Mouse (Mus musculus): ENCODE measurements around the gene Fam216a. TPM values are rescaled to one million over a fixed set of nuclear protein-coding genes. Genes with fewer than 3 reads are reported as not detected.
"Not testable (repeated sequence)": the region's sequence is repeated elsewhere in the genome, so short reads cannot be mapped to it uniquely, and the experiment has no call there.

The Fam216a gene
- 67.4 TPM in 2 replicates for polyA plus RNA-seq (2014; fragmentation: Nextera tagmentation; extraction: Ambion mirVana)

GRCm38 (mm10) chr5:122372192-122372769, at the start of gene Fam216a:
Fam216a (minus strand) TSS chr5:122372364.
- Histone ChIP-seq H3K27me3 (ENCODE audit: control insufficient read depth, insufficient read depth, low read length) (no peaks in the 10 kb centered on the region), H3K4me1 (ENCODE audit: control insufficient read depth, insufficient read depth, low read length) (peaks cover 8% of the 10 kb centered on the region; the same call in 1 of the 2 replicates), H3K9me3 (replicated peaks; ENCODE audit: control insufficient read depth, low read length) (no peaks in the 10 kb centered on the region), H3K4me2 (peak within 1 kb of the TSS; percentile 61), H3K9ac (ENCODE audit: low read depth, low read length) (peak within 1 kb of the TSS; percentile 82), H3K36me3 (ENCODE audit: control insufficient read depth, insufficient read depth, low read length) (peaks cover 14% of the 10 kb centered on the region), H3K27ac (ENCODE audit: low read depth, low read length) (peak within 1 kb of the TSS; percentile 93), H3K4me3 (ENCODE audit: low read depth, low read length) (peak within 1 kb of the TSS; percentile 71)
- ATAC-seq (replicated peaks; ENCODE audit: insufficient number of reproducible peaks, low FRiP score, low TSS enrichment) = peak; percentile 87
- under 1% methylated on average over 53 of the region's 53 CpGs for WGBS (ENCODE audit: insufficient replicate concordance)

- Histone ChIP-seq H3K9me3 (replicated peaks; ENCODE audit: control insufficient read depth, low read length) (no peaks in the 10 kb centered on the region), H3K4me3 (ENCODE audit: low read depth, low read length) (peak within 1 kb of the TSS; percentile 98), H3K27ac (ENCODE audit: low read depth, low read length) (peak within 1 kb of the TSS; percentile 84), H3K4me1 (ENCODE audit: control insufficient read depth, insufficient read depth, low read length) (peaks cover 9% of the 10 kb centered on the region), H3K36me3 (ENCODE audit: control insufficient read depth, insufficient read depth, low read length) (no peaks in the 10 kb centered on the region), H3K4me2 (peak within 1 kb of the TSS; percentile 96), H3K27me3 (ENCODE audit: control insufficient read depth, insufficient read depth, low read length) (no peaks in the 10 kb centered on the region), H3K9ac (ENCODE audit: low read depth, low read length) (peak within 1 kb of the TSS; percentile 98)
- WGBS (ENCODE audit: insufficient replicate concordance) = 22% methylated on average over 17 of the region's 17 CpGs
- 0 out of 2 replicates have a peak, but pooled peaks have one; percentile 40 for ATAC-seq (replicated peaks; ENCODE audit: insufficient number of reproducible peaks, low FRiP score, low TSS enrichment)
Observed at GRCm38 (mm10) chr5:122421271-122422068, 49.3 kb upstream of the Fam216a start, which contains the start of gene Anapc7. Anapc7 (plus strand) TSS chr5:122421693.

- H3K9ac ChIP-seq (ENCODE audit: low read depth, low read length); H3K36me3 ChIP-seq (ENCODE audit: control insufficient read depth, insufficient read depth, low read length); H3K4me1 ChIP-seq (ENCODE audit: control insufficient read depth, insufficient read depth, low read length); ATAC-seq (replicated peaks; ENCODE audit: insufficient number of reproducible peaks, low FRiP score, low TSS enrichment); H3K4me3 ChIP-seq (ENCODE audit: low read depth, low read length); H3K9me3 ChIP-seq (replicated peaks; ENCODE audit: control insufficient read depth, low read length); H3K27ac ChIP-seq (ENCODE audit: low read depth, low read length); H3K4me2 ChIP-seq; H3K27me3 ChIP-seq (ENCODE audit: control insufficient read depth, insufficient read depth, low read length): not testable (repeated sequence)
- WGBS (ENCODE audit: insufficient replicate concordance) = 49% methylated on average over 4 of the region's 4 CpGs
Observed at GRCm38 (mm10) chr5:122420676-122421075, 48.5 kb upstream of the Fam216a start.

- H3K36me3 ChIP-seq (ENCODE audit: control insufficient read depth, insufficient read depth, low read length) = 0 out of 2 replicates have a peak, but pooled peaks cover 1% of the 10 kb centered on the region
- no peak overlapping the region for H3K4me3 ChIP-seq (ENCODE audit: low read depth, low read length)
- no peak overlapping the region for H3K9ac ChIP-seq (ENCODE audit: low read depth, low read length)
- H3K4me1 ChIP-seq (ENCODE audit: control insufficient read depth, insufficient read depth, low read length) = no peaks in the 10 kb centered on the region
- H3K27me3 ChIP-seq (ENCODE audit: control insufficient read depth, insufficient read depth, low read length) = no peaks in the 10 kb centered on the region
- no peak overlapping the region for H3K4me2 ChIP-seq
- no peak for ATAC-seq (replicated peaks; ENCODE audit: insufficient number of reproducible peaks, low FRiP score, low TSS enrichment)
- no peaks in the 10 kb centered on the region for H3K9me3 ChIP-seq (replicated peaks; ENCODE audit: control insufficient read depth, low read length)
- 81% methylated on average over 12 of the region's 12 CpGs for WGBS (ENCODE audit: insufficient replicate concordance)
- no peak overlapping the region for H3K27ac ChIP-seq (ENCODE audit: low read depth, low read length)
Observed at GRCm38 (mm10) chr5:122415465-122415864, 43.3 kb upstream of the Fam216a start.

GRCm38 (mm10) chr5:122414351-122414750, 42.2 kb upstream of the Fam216a start:
- ATAC-seq (replicated peaks; ENCODE audit: insufficient number of reproducible peaks, low FRiP score, low TSS enrichment) = no peak
- no peaks in the 10 kb centered on the region for H3K27me3 ChIP-seq (ENCODE audit: control insufficient read depth, insufficient read depth, low read length)
- WGBS (ENCODE audit: insufficient replicate concordance) = 93% methylated on average over 5 of the region's 5 CpGs
- H3K9ac ChIP-seq (ENCODE audit: low read depth, low read length) = no peak overlapping the region
- H3K9me3 ChIP-seq (replicated peaks; ENCODE audit: control insufficient read depth, low read length) = no peaks in the 10 kb centered on the region
- H3K4me2 ChIP-seq = no peak overlapping the region
- no peak overlapping the region for H3K4me3 ChIP-seq (ENCODE audit: low read depth, low read length)
- H3K4me1 ChIP-seq (ENCODE audit: control insufficient read depth, insufficient read depth, low read length) = no peaks in the 10 kb centered on the region
- no peak overlapping the region for H3K27ac ChIP-seq (ENCODE audit: low read depth, low read length)
- H3K36me3 ChIP-seq (ENCODE audit: control insufficient read depth, insufficient read depth, low read length) = peaks cover 7% of the 10 kb centered on the region; the same call in 1 of the 2 replicates

- Histone ChIP-seq H3K4me2 (no peak overlapping the region), H3K36me3 (ENCODE audit: control insufficient read depth, insufficient read depth, low read length) (peaks cover 7% of the 10 kb centered on the region; the same call in 1 of the 2 replicates), H3K4me3 (ENCODE audit: low read depth, low read length) (no peak overlapping the region), H3K4me1 (ENCODE audit: control insufficient read depth, insufficient read depth, low read length) (no peaks in the 10 kb centered on the region), H3K27me3 (ENCODE audit: control insufficient read depth, insufficient read depth, low read length) (no peaks in the 10 kb centered on the region), H3K9ac (ENCODE audit: low read depth, low read length) (no peak overlapping the region), H3K9me3 (replicated peaks; ENCODE audit: control insufficient read depth, low read length) (no peaks in the 10 kb centered on the region), H3K27ac (ENCODE audit: low read depth, low read length) (no peak overlapping the region)
- 60% methylated on average over 6 of the region's 6 CpGs for WGBS (ENCODE audit: insufficient replicate concordance)
- ATAC-seq (replicated peaks; ENCODE audit: insufficient number of reproducible peaks, low FRiP score, low TSS enrichment) = no peak
Observed at GRCm38 (mm10) chr5:122412826-122413225, 40.7 kb upstream of the Fam216a start.

- no peak for ATAC-seq (replicated peaks; ENCODE audit: insufficient number of reproducible peaks, low FRiP score, low TSS enrichment)
- no peaks in the 10 kb centered on the region for H3K4me1 ChIP-seq (ENCODE audit: control insufficient read depth, insufficient read depth, low read length)
- H3K27me3 ChIP-seq (ENCODE audit: control insufficient read depth, insufficient read depth, low read length) = no peaks in the 10 kb centered on the region
- peaks cover 9% of the 10 kb centered on the region for H3K36me3 ChIP-seq (ENCODE audit: control insufficient read depth, insufficient read depth, low read length)
- H3K9me3 ChIP-seq (replicated peaks; ENCODE audit: control insufficient read depth, low read length) = no peaks in the 10 kb centered on the region
- H3K4me2 ChIP-seq = no peak overlapping the region
- WGBS (ENCODE audit: insufficient replicate concordance) = 79% methylated on average over 5 of the region's 5 CpGs
- H3K4me3 ChIP-seq (ENCODE audit: low read depth, low read length) = no peak overlapping the region
- H3K9ac ChIP-seq (ENCODE audit: low read depth, low read length) = no peak overlapping the region
- no peak overlapping the region for H3K27ac ChIP-seq (ENCODE audit: low read depth, low read length)
Observed at GRCm38 (mm10) chr5:122411892-122412291, 39.7 kb upstream of the Fam216a start.

GRCm38 (mm10) chr5:122409692-122410645, 37.8 kb upstream of the Fam216a start:
- ATAC-seq (replicated peaks; ENCODE audit: insufficient number of reproducible peaks, low FRiP score, low TSS enrichment) = 0 out of 2 replicates have a peak, but pooled peaks have one; percentile 26
- Histone ChIP-seq H3K9me3 (replicated peaks; ENCODE audit: control insufficient read depth, low read length) (no peaks in the 10 kb centered on the region), H3K4me1 (ENCODE audit: control insufficient read depth, insufficient read depth, low read length) (no peaks in the 10 kb centered on the region), H3K4me3 (ENCODE audit: low read depth, low read length) (no peak overlapping the region), H3K9ac (ENCODE audit: low read depth, low read length) (no peak overlapping the region), H3K27me3 (ENCODE audit: control insufficient read depth, insufficient read depth, low read length) (no peaks in the 10 kb centered on the region), H3K36me3 (ENCODE audit: control insufficient read depth, insufficient read depth, low read length) (peaks cover 23% of the 10 kb centered on the region), H3K27ac (ENCODE audit: low read depth, low read length) (no peak overlapping the region), H3K4me2 (no peak overlapping the region)
- 82% methylated on average over 19 of the region's 19 CpGs for WGBS (ENCODE audit: insufficient replicate concordance)

All from heart, embryonic 11.5 days (tissue).